Mouse (Mus musculus): ENCODE results near the gene Amigo2. TPM values are rescaled to one million over a fixed set of nuclear protein-coding genes. Genes with fewer than 3 reads are reported as not detected.

The Amigo2 gene
- total RNA-seq (2023), result 35.2 TPM

GRCm38 (mm10) chr15:97246911-97247790 is at the start of gene Amigo2, which contains the start of gene Pced1b:
Gene Amigo2 (minus strand): TSS chr15:97247287.
Gene Pced1b (plus strand): TSS chr15:97247107.

Other genes with a start within 250 kb of the Amigo2 start
- gene Slc38a4, start 191.3 kb downstream of the Amigo2 start, total RNA-seq (2023), result not detected
- gene Pced1b, start 180 bp downstream of the Amigo2 start, total RNA-seq (2023), result 268 TPM

Data from CD4-positive naive resting alpha-beta T cell, adult 76 days (primary cell).